Mouse (Mus musculus): ENCODE data around the gene Nfix. TPM values are rescaled to one million over a fixed set of nuclear protein-coding genes. Genes with fewer than 3 reads are reported as not detected.

The Nfix gene
- polyA plus RNA-seq, 1 experiment: 22.1 TPM

- DNase-seq: no peak
- no peaks in the 10 kb centered on the region for H3K27me3 ChIP-seq (replicated peaks; ENCODE audit: control insufficient read depth, insufficient read depth, low read length)
- H3K4me1 ChIP-seq (ENCODE audit: control insufficient read depth, insufficient read depth, low read length): 0 out of 2 replicates have a peak, but pooled peaks cover 13% of the 10 kb centered on the region
- no peaks in the 10 kb centered on the region for H3K36me3 ChIP-seq (ENCODE audit: control insufficient read depth, insufficient read depth, low read length)
- no peak for TF ChIP-seq CTCF (conservative IDR thresholded peaks at IDR 0.05; ENCODE audit: insufficient read depth, insufficient read length, low read depth, low read length)
- TF ChIP-seq POLR2A (IDR thresholded peaks at IDR 0.05; ENCODE audit: low read depth, low read length): no peak
- WGBS: 58% methylated on average over 13 of the region's 13 CpGs
- no peak overlapping the region for H3K27ac ChIP-seq (ENCODE audit: insufficient read depth, low read depth, low read length)
- H3K4me3 ChIP-seq (ENCODE audit: insufficient read depth, low read depth, low read length): no peak overlapping the region
Measured at GRCm38 (mm10) chr8:84780225-84780555, 20.0 kb downstream of the Nfix start.

GRCm38 (mm10) chr8:84779519-84780224, 20.5 kb downstream of the Nfix start:
- 39% methylated on average over 19 of the region's 19 CpGs for whole genome bisulfite sequencing
- Histone ChIP-seq H3K36me3 (ENCODE audit: control insufficient read depth, insufficient read depth, low read length) (no peaks in the 10 kb centered on the region), H3K27me3 (replicated peaks; ENCODE audit: control insufficient read depth, insufficient read depth, low read length) (no peaks in the 10 kb centered on the region), H3K27ac (ENCODE audit: insufficient read depth, low read depth, low read length) (no peak overlapping the region), H3K4me3 (ENCODE audit: insufficient read depth, low read depth, low read length) (no peak overlapping the region), H3K4me1 (ENCODE audit: control insufficient read depth, insufficient read depth, low read length) (0 out of 2 replicates have a peak, but pooled peaks cover 13% of the 10 kb centered on the region)
- DNase-seq: peak; percentile 42
- TF ChIP-seq CTCF (conservative IDR thresholded peaks at IDR 0.05; ENCODE audit: insufficient read depth, insufficient read length, low read depth, low read length): no peak

GRCm38 (mm10) chr8:84778638-84779380, 21.3 kb downstream of the Nfix start:
- DNase-seq: no peak
- no peaks in the 10 kb centered on the region; the same call in 1 of the 2 replicates for H3K36me3 ChIP-seq (ENCODE audit: control insufficient read depth, insufficient read depth, low read length)
- TF ChIP-seq CTCF (conservative IDR thresholded peaks at IDR 0.05; ENCODE audit: insufficient read depth, insufficient read length, low read depth, low read length) (no peak), POLR2A (IDR thresholded peaks at IDR 0.05; ENCODE audit: low read depth, low read length) (no peak)
- H3K27ac ChIP-seq (ENCODE audit: insufficient read depth, low read depth, low read length): no peak overlapping the region
- no peak overlapping the region for H3K4me3 ChIP-seq (ENCODE audit: insufficient read depth, low read depth, low read length)
- H3K4me1 ChIP-seq (ENCODE audit: control insufficient read depth, insufficient read depth, low read length): peaks cover 15% of the 10 kb centered on the region; the same call in 1 of the 2 replicates
- WGBS: 64% methylated on average over 11 of the region's 11 CpGs
- H3K27me3 ChIP-seq (replicated peaks; ENCODE audit: control insufficient read depth, insufficient read depth, low read length): no peaks in the 10 kb centered on the region

- WGBS: 83% methylated on average over 10 of the region's 10 CpGs
- Histone ChIP-seq H3K4me1 (ENCODE audit: control insufficient read depth, insufficient read depth, low read length) (peaks cover 15% of the 10 kb centered on the region; the same call in 1 of the 2 replicates), H3K27me3 (replicated peaks; ENCODE audit: control insufficient read depth, insufficient read depth, low read length) (no peaks in the 10 kb centered on the region), H3K4me3 (ENCODE audit: insufficient read depth, low read depth, low read length) (no peak overlapping the region), H3K27ac (ENCODE audit: insufficient read depth, low read depth, low read length) (no peak overlapping the region), H3K36me3 (ENCODE audit: control insufficient read depth, insufficient read depth, low read length) (no peaks in the 10 kb centered on the region; the same call in 1 of the 2 replicates)
- no peak for TF ChIP-seq POLR2A (IDR thresholded peaks at IDR 0.05; ENCODE audit: low read depth, low read length)
- no peak for TF ChIP-seq CTCF (conservative IDR thresholded peaks at IDR 0.05; ENCODE audit: insufficient read depth, insufficient read length, low read depth, low read length)
- no peak for DNase-seq
Measured at GRCm38 (mm10) chr8:84777899-84778637, 22.1 kb downstream of the Nfix start.

GRCm38 (mm10) chr8:84776569-84776968, 23.6 kb downstream of the Nfix start:
- no peak overlapping the region for H3K4me3 ChIP-seq (ENCODE audit: insufficient read depth, low read depth, low read length)
- DNase-seq: no peak
- H3K4me1 ChIP-seq (ENCODE audit: control insufficient read depth, insufficient read depth, low read length): peaks cover 20% of the 10 kb centered on the region
- WGBS: 75% methylated on average over 1 of the region's 1 CpGs
- no peaks in the 10 kb centered on the region; the same call in 1 of the 2 replicates for H3K36me3 ChIP-seq (ENCODE audit: control insufficient read depth, insufficient read depth, low read length)
- TF ChIP-seq CTCF (conservative IDR thresholded peaks at IDR 0.05; ENCODE audit: insufficient read depth, insufficient read length, low read depth, low read length) (no peak), POLR2A (IDR thresholded peaks at IDR 0.05; ENCODE audit: low read depth, low read length) (no peak)
- H3K27me3 ChIP-seq (replicated peaks; ENCODE audit: control insufficient read depth, insufficient read depth, low read length): no peaks in the 10 kb centered on the region
- H3K27ac ChIP-seq (ENCODE audit: insufficient read depth, low read depth, low read length): no peak overlapping the region

DNA sequence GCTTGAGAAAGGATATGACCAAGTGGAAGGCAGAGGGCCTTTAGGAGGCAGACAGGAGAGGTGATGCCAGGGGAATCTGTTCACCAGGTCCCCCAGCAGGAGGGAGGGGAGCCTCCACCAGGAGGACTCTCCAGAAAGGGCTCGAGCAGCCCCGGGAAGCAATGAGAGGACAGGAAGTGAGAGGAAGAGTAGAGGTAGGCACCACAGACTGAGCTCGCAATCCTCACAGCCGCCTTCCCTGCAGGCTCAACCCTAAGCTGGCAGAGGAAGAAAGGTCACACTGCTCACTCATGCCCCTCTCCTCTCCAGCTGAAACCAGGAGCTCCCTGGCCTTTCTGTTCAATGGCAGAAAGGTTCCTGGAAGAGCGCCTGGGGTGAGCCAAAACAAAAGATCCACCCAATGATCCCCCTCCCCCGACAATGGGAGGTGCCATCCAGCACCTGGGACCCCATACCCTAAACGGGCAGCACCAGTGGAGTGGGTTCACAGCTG, 24.5 kb downstream of the Nfix start:
- Histone ChIP-seq H3K27ac (ENCODE audit: insufficient read depth, low read depth, low read length) (no peak overlapping the region), H3K4me3 (ENCODE audit: insufficient read depth, low read depth, low read length) (no peak overlapping the region), H3K4me1 (ENCODE audit: control insufficient read depth, insufficient read depth, low read length) (peaks cover 20% of the 10 kb centered on the region), H3K36me3 (ENCODE audit: control insufficient read depth, insufficient read depth, low read length) (no peaks in the 10 kb centered on the region; the same call in 1 of the 2 replicates), H3K27me3 (replicated peaks; ENCODE audit: control insufficient read depth, insufficient read depth, low read length) (no peaks in the 10 kb centered on the region)
- TF ChIP-seq POLR2A (IDR thresholded peaks at IDR 0.05; ENCODE audit: low read depth, low read length) (no peak), CTCF (conservative IDR thresholded peaks at IDR 0.05; ENCODE audit: insufficient read depth, insufficient read length, low read depth, low read length) (no peak)
- WGBS: 38% methylated on average over 7 of the region's 7 CpGs
- DNase-seq: no peak

All from kidney, adult 2 months (tissue).